Mouse (Mus musculus) hindbrain, postnatal 0 days (tissue): ENCODE measurements around the gene Rasgrf2. TPM values are rescaled to one million over a fixed set of nuclear protein-coding genes. Genes with fewer than 3 reads are reported as not detected.

ENCODE experiments used
- ATAC-seq: fragments of 200-750 bp; cut with Nextera tagmentation; 2 replicates; pipeline ENCODE4 v1.8.0; 2017; ENCODE audit warnings: mild to moderate bottlenecking, moderate TSS enrichment, moderate library complexity
- DNase-seq: peaks from one replicate; pipeline ENCODE4 v3.0.0-alpha.2; 2015; ENCODE audit warnings: low spot score
- H3K27ac ChIP-seq: fragments of 300-500 bp; sonication (generic); 2 replicates; pipeline ENCODE4 v1.5.1; 2014; ENCODE audit warnings: mild to moderate bottlenecking
- H3K27me3 ChIP-seq: fragments of 300-500 bp; sonication (generic); 2 replicates; pipeline ENCODE4 v1.6.1; 2014; ENCODE audit warnings: low read length, mixed read lengths; ENCODE audit not compliant: insufficient read depth
- H3K36me3 ChIP-seq: fragments of 300-500 bp; sonication (generic); 2 replicates; pipeline ENCODE4 v1.6.1; 2014; ENCODE audit warnings: low read length, mixed read lengths; ENCODE audit not compliant: insufficient read depth
- H3K4me1 ChIP-seq: fragments of 300-500 bp; sonication (generic); 2 replicates; pipeline ENCODE4 v1.6.1; 2014; ENCODE audit warnings: antibody characterized with exemption, low read length, mixed read lengths; ENCODE audit not compliant: insufficient read depth
- H3K4me2 ChIP-seq: fragments of 300-500 bp; sonication (generic); 2 replicates; pipeline ENCODE4 v1.6.1; 2014; ENCODE audit warnings: low read depth, mild to moderate bottlenecking, low read length, moderate library complexity, mixed read lengths
- H3K4me3 ChIP-seq: fragments of 300-500 bp; sonication (generic); 2 replicates; pipeline ENCODE4 v1.5.1; 2014; ENCODE audit warnings: low read length
- H3K9ac ChIP-seq: fragments of 300-500 bp; sonication (generic); replicated peaks from 2 replicates; pipeline ENCODE4 v1.6.1; 2014; ENCODE audit warnings: mild to moderate bottlenecking, low read length, moderate library complexity, mixed read lengths
- H3K9me3 ChIP-seq: fragments of 300-500 bp; sonication (generic); 2 replicates; pipeline ENCODE4 v1.6.1; 2016; ENCODE audit warnings: low read length, mixed read lengths
- CTCF ChIP-seq: IDR thresholded peaks from 2 replicates; pipeline ENCODE4 v1.5.1; 2016; ENCODE audit warnings: antibody characterized with exemption, control low read depth, low read depth
- WGBS: fragments of 180-500 bp; shearing (Covaris S2); extraction: QIAGEN DNeasy Blood & Tissue Kit; methylation state at CpG from one replicate; pipeline ENCODE4 v1.1.7; 2014; 5-methylcytosine and 5-hydroxymethylcytosine counted together
- polyA plus RNA-seq: library from polyadenylated mRNA; unstranded; fragments of >200 nt; fragmentation: Nextera tagmentation; extraction: Ambion mirVana; gene quantifications from 2 replicates; pipeline ENCODE4 v1.2.1, GENCODE M21; 2015
- total RNA-seq: library from RNA; depleted of rRNA; stranded (reverse); fragments of >200 nt; gene quantifications from 2 replicates; pipeline ENCODE4 v1.2.3, GENCODE M21; 2014

Rasgrf2 gene
- total and polyA plus RNA-seq, 2 experiments from 2014 or later: 12.9 to 61.2 TPM

GRCm38 (mm10) chr13:91906338-91906737, 225.1 kb downstream of the Rasgrf2 start:
- Histone ChIP-seq H3K27ac (no peak overlapping the region), H3K27me3 (no peaks in the 10 kb centered on the region), H3K4me1 (no peaks in the 10 kb centered on the region), H3K9me3 (no peaks in the 10 kb centered on the region), H3K4me2 (no peak overlapping the region), H3K9ac (no peak overlapping the region), H3K36me3 (no peaks in the 10 kb centered on the region), H3K4me3 (no peak overlapping the region)
- WGBS: 51% methylated on average over 3 of the region's 3 CpGs
- no peak for TF ChIP-seq CTCF
- ATAC-seq: peak; percentile 49
- peak; percentile 16 for DNase-seq

GRCm38 (mm10) chr13:91896476-91896875, 235.0 kb downstream of the Rasgrf2 start:
- Histone ChIP-seq H3K4me2 (no peak overlapping the region), H3K27ac (no peak overlapping the region), H3K9me3 (no peaks in the 10 kb centered on the region), H3K4me1 (no peaks in the 10 kb centered on the region), H3K4me3 (no peak overlapping the region), H3K36me3 (no peaks in the 10 kb centered on the region), H3K27me3 (no peaks in the 10 kb centered on the region), H3K9ac (no peak overlapping the region)
- WGBS: 56% methylated on average over 1 of the region's 1 CpGs
- TF ChIP-seq CTCF: no peak
- ATAC-seq: peak; percentile 43; the same call in 1 of the 2 replicates
- no peak for DNase-seq

- H3K9ac ChIP-seq: no peak overlapping the region
- ATAC-seq: peak; percentile 58
Observed at GRCm38 (mm10) chr13:91893132-91893531, 238.3 kb downstream of the Rasgrf2 start.

GRCm38 (mm10) chr13:91890031-91890619, 241.3 kb downstream of the Rasgrf2 start:
- TF ChIP-seq CTCF: no peak
- DNase-seq (peak; percentile 7), ATAC-seq (peak; percentile 43)
- no peak overlapping the region for H3K4me2 ChIP-seq
- no peaks in the 10 kb centered on the region for H3K9me3 ChIP-seq
- H3K9ac ChIP-seq: no peak overlapping the region
- H3K4me1 ChIP-seq: no peaks in the 10 kb centered on the region
- no peak overlapping the region for H3K4me3 ChIP-seq
- H3K36me3 ChIP-seq: no peaks in the 10 kb centered on the region
- WGBS: 64% methylated on average over 6 of the region's 6 CpGs
- H3K27ac ChIP-seq: no peak overlapping the region
- no peaks in the 10 kb centered on the region for H3K27me3 ChIP-seq

More at GRCm38 (mm10) chr13:91893132-91893531, 238.3 kb downstream of the Rasgrf2 start:
- Histone ChIP-seq H3K4me1 (no peaks in the 10 kb centered on the region), H3K36me3 (no peaks in the 10 kb centered on the region), H3K9me3 (no peaks in the 10 kb centered on the region), H3K27me3 (no peaks in the 10 kb centered on the region), H3K4me2 (no peak overlapping the region), H3K27ac (no peak overlapping the region), H3K4me3 (no peak overlapping the region)
- peak; percentile 58 for DNase-seq
- TF ChIP-seq CTCF: peak; percentile 73
- WGBS: 76% methylated on average over 6 of the region's 6 CpGs

GRCm38 (mm10) chr13:91884714-91885386, 246.6 kb downstream of the Rasgrf2 start:
- Histone ChIP-seq H3K9me3 (no peaks in the 10 kb centered on the region), H3K4me2 (no peak overlapping the region), H3K4me1 (no peaks in the 10 kb centered on the region), H3K4me3 (no peak overlapping the region), H3K9ac (no peak overlapping the region), H3K27me3 (no peaks in the 10 kb centered on the region), H3K27ac (no peak overlapping the region), H3K36me3 (no peaks in the 10 kb centered on the region)
- ATAC-seq (no peak), DNase-seq (no peak)
- TF ChIP-seq CTCF: no peak
- WGBS: 71% methylated on average over 5 of the region's 5 CpGs

- Histone ChIP-seq H3K4me3 (no peak overlapping the region), H3K27me3 (no peaks in the 10 kb centered on the region), H3K4me2 (no peak overlapping the region), H3K27ac (no peak overlapping the region), H3K9me3 (no peaks in the 10 kb centered on the region), H3K4me1 (no peaks in the 10 kb centered on the region), H3K9ac (no peak overlapping the region), H3K36me3 (no peaks in the 10 kb centered on the region)
- peak; percentile 84 for TF ChIP-seq CTCF
- peak; percentile 85 for DNase-seq
- WGBS: 56% methylated on average over 9 of the region's 9 CpGs
- peak; percentile 78 for ATAC-seq
Observed at GRCm38 (mm10) chr13:91881837-91882480, 249.5 kb downstream of the Rasgrf2 start.
